Mouse (Mus musculus): ENCODE measurements around the gene Ggta1.

DNA sequence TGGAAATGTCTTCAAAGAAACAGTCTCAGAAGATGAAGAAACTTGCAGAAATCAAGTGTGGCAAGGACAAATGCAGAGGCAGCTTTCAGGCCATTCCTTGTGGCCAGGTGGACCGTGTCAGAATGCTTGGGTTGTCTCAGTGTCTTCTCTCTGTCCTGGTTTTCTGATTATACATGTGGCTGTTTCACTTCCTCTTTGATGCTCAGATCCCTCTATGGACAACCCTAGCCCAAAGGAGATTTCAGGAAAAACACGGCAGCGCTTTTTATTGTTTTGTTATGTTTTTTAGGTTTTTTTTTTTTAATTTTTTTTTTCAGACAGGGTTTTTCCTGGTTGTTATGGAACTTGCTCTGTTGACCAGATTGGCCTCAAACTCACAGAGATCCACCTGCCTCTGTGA, 35.9 kb upstream of the Ggta1 start:
- TF ChIP-seq CTCF (IDR thresholded peaks at IDR 0.05; ENCODE audit: low read depth, low read length) (no peak), POLR2A (IDR thresholded peaks at IDR 0.05; ENCODE audit: borderline replicate concordance, low read depth, low read length) (no peak)
